Mouse (Mus musculus) myocyte (in vitro differentiated cells): ENCODE measurements around the gene Efcab11.

Experiments
- CEBPB ChIP-seq: IDR thresholded peaks from 2 replicates; pipeline ENCODE4 v1.6.1; 2011; ENCODE audit warnings: mild to moderate bottlenecking, moderate library complexity; ENCODE audit not compliant: poor library complexity, insufficient read depth, severe bottlenecking
- E2F4 ChIP-seq: IDR thresholded peaks from one replicate; pipeline ENCODE4 v1.6.1; 2011; ENCODE audit warnings: mild to moderate bottlenecking, control low read depth, moderate library complexity; ENCODE audit not compliant: insufficient read depth
- MAX ChIP-seq: IDR thresholded peaks from one replicate; pipeline ENCODE4 v1.6.1; 2011; ENCODE audit warnings: low read depth, mild to moderate bottlenecking, control low read depth
- POLR2A ChIP-seq: IDR thresholded peaks from one replicate; pipeline ENCODE4 v1.6.1; 2011; ENCODE audit warnings: low read depth, mild to moderate bottlenecking, control low read depth, moderate library complexity; ENCODE audit not compliant: insufficient read length
- REST ChIP-seq: IDR thresholded peaks from one replicate; pipeline ENCODE4 v1.6.1; 2011; ENCODE audit warnings: mild to moderate bottlenecking, control low read depth, moderate library complexity; ENCODE audit not compliant: insufficient read depth, insufficient read length

DNA sequence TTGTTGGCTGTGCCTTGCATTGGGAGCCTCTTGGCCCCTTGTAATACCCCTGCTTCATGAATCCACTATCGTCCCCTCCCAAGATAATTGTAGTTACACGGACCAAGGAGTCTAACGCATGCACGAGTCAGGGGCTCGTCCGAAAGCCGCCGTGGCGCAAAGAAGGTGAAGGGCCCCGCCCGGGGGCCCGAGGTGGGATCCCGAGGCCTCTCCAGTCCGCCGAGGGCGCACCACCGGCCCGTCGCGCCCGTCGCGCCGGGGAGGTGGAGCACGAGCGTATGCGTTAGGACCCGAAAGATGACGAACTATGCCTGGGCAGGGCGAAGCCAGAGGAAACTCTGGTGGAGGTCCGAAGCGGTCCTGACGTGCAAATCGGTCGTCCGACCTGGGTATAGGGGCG, 239.3 kb downstream of the Efcab11 start:
- TF ChIP-seq POLR2A (no peak), MAX (no peak), E2F4 (no peak), REST (no peak), CEBPB (no peak)
